Mouse (Mus musculus) brain, embryonic 14.5 days (tissue): ENCODE results near the gene Ppm1n.

ENCODE experiments used
- CTCF ChIP-seq: fragments of 200-500 bp; IDR thresholded peaks from 2 replicates; pipeline ENCODE4 v1.5.1; 2012; ENCODE audit warnings: inconsistent platforms, mild to moderate bottlenecking, moderate library complexity, borderline replicate concordance; ENCODE audit not compliant: insufficient read depth, insufficient read length; ENCODE audit errors: extremely low read depth
- POLR2A ChIP-seq: fragments of 200-500 bp; IDR thresholded peaks from 2 replicates; pipeline ENCODE4 v1.6.1; 2012; ENCODE audit warnings: mild to moderate bottlenecking, inconsistent platforms, borderline replicate concordance; ENCODE audit not compliant: poor library complexity, insufficient read depth, insufficient read length, severe bottlenecking; ENCODE audit errors: extremely low read depth

- no peak for TF ChIP-seq CTCF
- no peak for TF ChIP-seq POLR2A
Observed at GRCm38 (mm10) chr7:19242005-19242404, 37.9 kb downstream of the Ppm1n start.
